Mouse (Mus musculus) spleen, postnatal 0 days (tissue): ENCODE data around the gene Bet1. TPM values are rescaled to one million over a fixed set of nuclear protein-coding genes. Genes with fewer than 3 reads are reported as not detected.

ENCODE experiments used
- polyA plus RNA-seq: library from polyadenylated mRNA; unstranded; fragments of >200 nt; fragmentation: Nextera tagmentation; extraction: Ambion mirVana; gene quantifications from 2 replicates; pipeline ENCODE4 v1.2.1, GENCODE M21; 2015

Gene Bet1
- polyA plus RNA-seq = 38.0 and 47.4 TPM in 2 replicates

DNA sequence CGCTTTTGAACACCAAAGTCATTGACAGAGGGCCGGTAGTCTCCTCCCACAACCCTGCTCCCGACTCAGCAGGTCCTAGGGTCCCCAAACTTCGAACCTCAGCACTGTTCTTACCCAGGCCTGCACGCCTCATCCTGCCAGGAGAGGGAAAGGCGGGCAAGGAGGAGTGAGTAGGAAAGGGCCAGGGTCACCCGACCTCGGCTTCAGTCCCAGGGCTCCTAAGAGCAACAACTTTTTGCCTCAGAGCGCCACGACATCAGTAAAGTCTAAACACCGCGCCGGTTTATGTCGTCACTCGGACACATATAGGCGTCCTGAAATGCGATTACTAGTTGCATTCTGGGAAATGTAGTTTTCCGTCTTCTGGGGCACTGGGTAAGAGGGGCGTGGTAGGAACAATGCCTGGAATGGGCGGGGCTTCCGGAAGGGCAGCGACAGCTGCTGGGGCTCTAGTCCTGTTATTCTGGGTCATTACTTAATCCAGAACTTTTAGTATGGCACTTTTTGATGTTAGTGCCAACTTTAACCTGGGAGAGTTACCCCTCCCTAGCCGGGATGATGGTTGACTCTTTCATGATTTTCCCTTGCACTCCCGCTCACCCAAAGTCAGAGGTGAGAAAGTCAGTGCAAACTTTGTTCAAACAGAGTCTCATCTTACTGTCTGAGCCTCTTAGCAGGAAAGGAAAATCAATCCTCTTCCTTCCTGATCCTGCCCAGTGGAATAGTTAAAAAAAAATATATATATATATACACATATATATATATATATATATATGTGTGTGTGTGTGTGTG is at the start of gene Bet1:
Gene Bet1, minus strand, starts transcription at position 310 of the 792 bp plus-strand sequence.

Other genes starting within 250 kb of the Bet1 start
- gene Tfpi2, start 98.1 kb downstream of the Bet1 start, polyA plus RNA-seq = 6.1 and 6.4 TPM in 2 replicates
- gene Gngt1, start 93.2 kb downstream of the Bet1 start, polyA plus RNA-seq = not detected in 2 replicates
- gene Gng11, start 83.1 kb downstream of the Bet1 start, polyA plus RNA-seq = 74.6 and 82.8 TPM in 2 replicates